Mouse (Mus musculus) lung, embryonic 15.5 days (tissue): ENCODE results near the gene Tk1. TPM values are rescaled to one million over a fixed set of nuclear protein-coding genes. Genes with fewer than 3 reads are reported as not detected.

Experiments used
- ATAC-seq: fragments of 200-750 bp; cut with Nextera tagmentation; 2 replicates; pipeline ENCODE4 v1.8.0; 2017; ENCODE audit warnings: moderate number of reproducible peaks, borderline replicate concordance; ENCODE audit not compliant: low FRiP score, low TSS enrichment; ENCODE audit errors: extremely low read depth
- H3K27ac ChIP-seq: fragments of 300-500 bp; sonication (generic); 2 replicates; pipeline ENCODE4 v1.5.1; 2015; ENCODE audit warnings: moderate library complexity, mild to moderate bottlenecking, inconsistent platforms
- H3K27me3 ChIP-seq: fragments of 300-500 bp; sonication (generic); 2 replicates; pipeline ENCODE4 v1.6.1; 2015; ENCODE audit warnings: inconsistent platforms
- H3K36me3 ChIP-seq: fragments of 300-500 bp; sonication (generic); 2 replicates; pipeline ENCODE4 v1.6.1; 2015; ENCODE audit warnings: inconsistent platforms
- H3K4me1 ChIP-seq: fragments of 300-500 bp; sonication (generic); 2 replicates; pipeline ENCODE4 v1.6.1; 2015; ENCODE audit warnings: inconsistent platforms
- H3K4me2 ChIP-seq: fragments of 300-500 bp; sonication (generic); 2 replicates; pipeline ENCODE4 v1.6.1; 2015; ENCODE audit warnings: inconsistent platforms, mild to moderate bottlenecking, moderate library complexity
- H3K4me3 ChIP-seq: fragments of 300-500 bp; sonication (generic); 2 replicates; pipeline ENCODE4 v1.5.1; 2015; ENCODE audit warnings: mild to moderate bottlenecking, inconsistent platforms
- H3K9ac ChIP-seq: fragments of 300-500 bp; sonication (generic); 2 replicates; pipeline ENCODE4 v1.6.1; 2015; ENCODE audit warnings: inconsistent platforms
- H3K9me3 ChIP-seq: fragments of 300-500 bp; sonication (generic); 2 replicates; pipeline ENCODE4 v1.6.1; 2016; ENCODE audit warnings: inconsistent platforms
- WGBS: fragments of 180-500 bp; shearing (Covaris S2); methylation state at CpG from one replicate; pipeline ENCODE4 v1.1.7; 2015; 5-methylcytosine and 5-hydroxymethylcytosine counted together
- polyA plus RNA-seq: library from polyadenylated mRNA; unstranded; fragments of >200 nt; fragmentation: Nextera tagmentation; extraction: Ambion mirVana; gene quantifications from 2 replicates; pipeline ENCODE4 v1.2.1, GENCODE M21; 2015

Gene Tk1
- polyA plus RNA-seq, 1 experiment from 2014 or later: 145 TPM

GRCm38 (mm10) chr11:117782705-117783034 lies 43.2 kb downstream of the Tk1 start:
- Histone ChIP-seq H3K27ac (peak overlapping the region; percentile 88), H3K36me3 (no peaks in the 10 kb centered on the region), H3K4me3 (peak overlapping the region; percentile 54), H3K9ac (peak overlapping the region; percentile 32; the same call in 1 of the 2 replicates), H3K4me2 (peak overlapping the region; percentile 98), H3K9me3 (no peaks in the 10 kb centered on the region), H3K4me1 (peaks cover 51% of the 10 kb centered on the region), H3K27me3 (no peaks in the 10 kb centered on the region)
- WGBS: 40% methylated on average over 9 of the region's 9 CpGs
- ATAC-seq: no peak

GRCm38 (mm10) chr11:117781993-117782704 lies 43.7 kb downstream of the Tk1 start, which contains the start of the genes Tmc8 and Tmc6:
TSS of gene Tmc8 (plus strand) at chr11:117782076.
TSS of gene Tmc6 (minus strand) at chr11:117782198.
- H3K4me1 ChIP-seq: peaks cover 56% of the 10 kb centered on the region

DNA sequence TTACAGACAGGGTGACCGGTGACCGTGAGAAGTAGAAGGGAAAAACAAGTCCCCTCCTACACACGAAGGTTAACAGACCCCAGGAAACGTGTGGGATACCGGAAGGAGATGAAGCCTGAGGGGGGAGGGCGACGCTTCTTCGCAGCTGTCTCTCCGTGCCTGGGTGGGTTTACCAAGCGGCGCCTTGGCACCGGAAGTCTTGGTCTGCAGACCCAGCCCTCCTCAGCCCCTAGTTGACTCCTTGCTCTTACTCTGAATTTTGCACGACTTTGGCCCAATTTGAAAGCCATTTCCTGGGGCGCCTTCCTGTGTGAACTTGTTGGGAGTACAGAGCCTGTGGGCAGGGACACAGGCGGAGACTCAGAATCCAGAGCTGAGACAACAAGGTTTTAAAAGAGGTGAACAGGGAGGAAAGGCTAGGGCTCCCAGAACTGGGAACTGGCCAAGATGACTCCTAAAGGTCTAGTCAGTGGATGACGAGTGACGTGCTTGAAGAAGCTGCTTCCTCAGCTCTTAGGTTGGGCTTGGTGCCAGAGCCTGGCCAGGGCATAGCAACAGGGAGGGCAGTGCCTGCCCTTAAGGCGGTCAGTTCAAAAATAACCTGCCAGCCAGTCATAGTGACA lies 44.6 kb downstream of the Tk1 start:
- Histone ChIP-seq H3K27me3 (no peaks in the 10 kb centered on the region), H3K9me3 (no peaks in the 10 kb centered on the region), H3K4me1 (peaks cover 56% of the 10 kb centered on the region), H3K36me3 (no peaks in the 10 kb centered on the region), H3K4me3 (peak overlapping the region; percentile 54), H3K4me2 (peak overlapping the region; percentile 98), H3K27ac (peak overlapping the region; percentile 88), H3K9ac (peak overlapping the region; percentile 24; the same call in 1 of the 2 replicates)
- 10% methylated on average over 18 of the region's 18 CpGs for WGBS
- no peak for ATAC-seq

More at GRCm38 (mm10) chr11:117781993-117782704, 43.7 kb downstream of the Tk1 start, which contains the start of the genes Tmc8 and Tmc6:
- H3K9me3 ChIP-seq: no peaks in the 10 kb centered on the region
- H3K4me3 ChIP-seq: peak within 1 kb of the TSS; percentile 54
- H3K4me2 ChIP-seq: peak within 1 kb of the TSS; percentile 98
- H3K27ac ChIP-seq: peak within 1 kb of the TSS; percentile 88
- peak; percentile 15; the same call in 1 of the 2 replicates for ATAC-seq
- H3K36me3 ChIP-seq: no peaks in the 10 kb centered on the region
- peak within 1 kb of the TSS; percentile 32; the same call in 1 of the 2 replicates for H3K9ac ChIP-seq
- no peaks in the 10 kb centered on the region for H3K27me3 ChIP-seq
- WGBS: 42% methylated on average over 24 of the region's 24 CpGs

DNA sequence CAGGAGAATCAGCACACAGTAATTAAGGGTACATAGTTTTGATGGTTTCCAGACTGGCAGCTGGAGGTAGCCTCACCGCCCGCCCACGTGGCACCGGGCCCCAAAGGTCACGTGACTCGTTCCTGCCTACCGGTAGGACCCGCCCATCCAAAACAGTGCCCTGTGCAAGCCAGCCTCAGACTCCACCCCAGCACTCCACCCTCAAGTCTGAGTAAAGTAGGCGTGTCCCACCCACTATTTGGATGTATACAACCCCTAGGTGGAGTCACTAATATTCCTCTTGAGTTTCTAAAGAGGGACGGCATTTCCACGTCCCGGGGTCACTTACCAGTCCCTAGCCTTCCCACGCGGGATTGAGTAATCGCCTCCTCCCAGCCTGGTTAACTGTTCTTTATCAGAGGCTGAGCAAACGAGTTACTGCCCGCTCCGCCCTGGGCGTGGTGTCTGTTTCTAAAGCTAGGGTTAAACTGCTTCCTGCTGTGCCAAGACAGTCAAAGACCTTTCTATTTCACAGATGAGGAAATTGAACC lies 45.2 kb downstream of the Tk1 start:
- H3K9ac ChIP-seq: peak overlapping the region; percentile 49
- 1% methylated on average over 19 of the region's 19 CpGs for WGBS
- H3K36me3 ChIP-seq: no peaks in the 10 kb centered on the region
- peak overlapping the region; percentile 98 for H3K4me2 ChIP-seq
- H3K4me1 ChIP-seq: peaks cover 56% of the 10 kb centered on the region
- peak; percentile 65 for ATAC-seq
- peak overlapping the region; percentile 54 for H3K4me3 ChIP-seq
- H3K27me3 ChIP-seq: no peaks in the 10 kb centered on the region
- peak overlapping the region; percentile 88 for H3K27ac ChIP-seq
- H3K9me3 ChIP-seq: no peaks in the 10 kb centered on the region

DNA sequence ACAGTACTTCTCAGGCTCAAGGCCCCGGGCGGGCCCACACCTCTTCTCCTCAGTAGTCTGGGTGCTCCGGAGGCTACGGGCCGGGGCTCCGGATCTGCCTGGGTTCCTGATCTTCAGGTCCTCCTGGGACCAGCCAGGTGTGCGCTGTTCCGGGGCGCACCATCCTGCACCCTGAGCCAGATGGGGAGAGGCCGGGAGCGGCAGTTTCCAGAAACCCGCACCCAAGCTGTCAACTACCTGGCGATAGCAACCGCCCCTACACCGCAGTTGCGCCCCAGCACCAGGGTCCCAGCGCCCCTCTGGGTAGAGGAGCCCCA lies 45.7 kb downstream of the Tk1 start:
- Histone ChIP-seq H3K4me3 (peak overlapping the region; percentile 54), H3K27ac (peak overlapping the region; percentile 88), H3K36me3 (no peaks in the 10 kb centered on the region), H3K4me1 (peaks cover 56% of the 10 kb centered on the region), H3K9ac (peak overlapping the region; percentile 49), H3K9me3 (no peaks in the 10 kb centered on the region), H3K4me2 (peak overlapping the region; percentile 98), H3K27me3 (no peaks in the 10 kb centered on the region)
- under 1% methylated on average over 17 of the region's 17 CpGs for WGBS
- ATAC-seq: no peak

DNA sequence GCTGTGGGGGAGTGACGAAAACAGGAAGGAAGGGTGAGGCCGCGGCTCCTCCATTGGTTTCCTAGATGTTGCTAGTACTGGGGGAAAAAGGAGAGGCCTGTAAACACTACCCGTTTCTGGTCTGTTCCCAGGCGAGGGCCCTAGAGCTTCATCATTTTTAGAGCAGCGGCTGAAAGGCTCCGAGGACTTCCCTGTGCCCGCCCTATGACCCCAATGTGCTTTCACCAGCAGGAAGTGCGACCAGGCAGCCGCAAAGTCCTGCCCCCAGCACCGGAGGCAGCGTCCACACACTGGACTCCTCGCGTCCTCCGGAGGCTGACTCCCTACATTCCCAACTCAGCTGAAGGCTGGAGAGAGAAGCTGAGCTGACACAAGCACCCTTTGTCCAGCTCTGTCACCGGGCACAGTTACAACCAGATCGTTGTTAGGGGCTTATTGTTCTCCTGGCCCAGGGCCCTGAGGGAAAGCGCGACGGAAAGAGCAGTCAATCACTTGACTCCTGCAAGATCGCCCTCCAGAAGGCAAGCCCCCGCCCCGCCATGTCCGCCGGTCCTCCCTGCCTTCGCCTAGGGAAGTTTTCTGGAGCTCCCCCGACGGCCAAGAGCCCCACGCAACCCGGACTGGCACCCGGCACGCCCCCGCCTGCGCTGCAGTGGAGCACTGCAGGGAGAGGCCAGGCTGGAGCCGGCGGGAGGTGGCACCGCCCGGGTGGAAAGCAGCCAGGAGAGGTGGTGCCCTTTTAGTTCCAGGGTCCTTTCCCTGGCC lies 46.3 kb downstream of the Tk1 start:
- Histone ChIP-seq H3K4me2 (peak overlapping the region; percentile 98), H3K27me3 (no peaks in the 10 kb centered on the region), H3K4me1 (peaks cover 56% of the 10 kb centered on the region), H3K4me3 (peak overlapping the region; percentile 54), H3K27ac (peak overlapping the region; percentile 88), H3K9me3 (no peaks in the 10 kb centered on the region), H3K9ac (peak overlapping the region; percentile 49), H3K36me3 (no peaks in the 10 kb centered on the region)
- peak; percentile 35 for ATAC-seq
- WGBS: 1% methylated on average over 38 of the region's 38 CpGs

DNA sequence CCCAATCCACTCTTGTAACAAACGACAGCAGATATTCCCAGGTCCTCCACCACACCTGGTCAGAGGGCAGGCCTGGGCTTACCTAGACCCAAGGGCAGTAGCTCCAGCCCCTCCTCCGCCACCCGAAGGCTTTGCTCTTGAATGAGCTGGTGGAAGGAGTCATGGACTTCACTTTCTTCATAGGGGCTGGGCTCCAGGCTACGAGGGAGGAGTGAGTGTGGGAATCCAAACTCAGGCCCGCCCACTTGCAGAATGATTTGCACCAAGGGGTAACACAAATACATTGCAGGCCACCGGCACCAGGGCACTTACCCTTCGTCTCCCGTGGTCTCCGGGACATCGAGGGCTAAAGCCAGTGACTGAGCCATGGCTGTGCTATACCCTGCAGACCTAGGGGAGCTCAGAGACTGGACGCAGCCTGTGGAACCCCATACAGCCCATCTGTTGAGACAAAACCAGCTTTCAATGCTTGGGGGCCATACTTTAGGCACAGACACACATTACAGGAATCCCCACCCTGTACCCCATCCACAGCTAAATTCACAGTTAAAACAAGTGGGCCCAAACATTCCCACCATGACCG lies 47.0 kb downstream of the Tk1 start:
- peak overlapping the region; percentile 88 for H3K27ac ChIP-seq
- no peaks in the 10 kb centered on the region for H3K9me3 ChIP-seq
- H3K36me3 ChIP-seq: no peaks in the 10 kb centered on the region
- H3K4me2 ChIP-seq: peak overlapping the region; percentile 98
- peaks cover 56% of the 10 kb centered on the region for H3K4me1 ChIP-seq
- 44% methylated on average over 12 of the region's 12 CpGs for WGBS
- H3K4me3 ChIP-seq: peak overlapping the region; percentile 54
- H3K9ac ChIP-seq: peak overlapping the region; percentile 49; the same call in 1 of the 2 replicates
- ATAC-seq: no peak
- no peaks in the 10 kb centered on the region for H3K27me3 ChIP-seq

DNA sequence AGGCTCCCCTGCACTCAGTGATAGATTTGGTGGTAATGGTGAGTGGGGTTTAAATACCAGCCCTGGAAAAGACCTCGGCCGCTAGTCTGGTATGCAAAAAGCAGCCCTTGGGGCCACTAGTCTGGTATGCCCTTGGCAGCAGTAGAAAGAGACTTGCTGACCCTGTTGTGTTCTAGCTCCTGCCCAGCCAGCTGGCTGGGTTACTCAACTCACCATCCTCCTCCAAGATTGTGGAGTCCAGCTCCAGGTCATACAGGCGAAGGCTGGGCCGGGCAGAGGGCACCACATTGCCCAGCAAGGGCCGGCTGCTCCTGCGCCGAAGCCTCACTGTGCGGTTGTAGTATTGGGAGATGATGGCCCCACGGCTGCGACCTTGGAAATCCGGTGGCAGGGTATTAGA lies 47.9 kb downstream of the Tk1 start:
- Histone ChIP-seq H3K4me1 (peaks cover 49% of the 10 kb centered on the region), H3K4me2 (no peak overlapping the region), H3K9me3 (no peaks in the 10 kb centered on the region), H3K27ac (0 out of 2 replicates have a peak overlapping the region, but pooled peaks have one; percentile 88), H3K9ac (no peak overlapping the region), H3K36me3 (no peaks in the 10 kb centered on the region), H3K4me3 (no peak overlapping the region), H3K27me3 (no peaks in the 10 kb centered on the region)
- 88% methylated on average over 11 of the region's 11 CpGs for WGBS
- ATAC-seq: no peak

GRCm38 (mm10) chr11:117777111-117777510 lies 48.8 kb downstream of the Tk1 start:
- Histone ChIP-seq H3K4me2 (no peak overlapping the region), H3K27me3 (no peaks in the 10 kb centered on the region), H3K27ac (no peak overlapping the region), H3K9ac (no peak overlapping the region), H3K36me3 (no peaks in the 10 kb centered on the region), H3K4me3 (no peak overlapping the region), H3K9me3 (no peaks in the 10 kb centered on the region), H3K4me1 (peaks cover 42% of the 10 kb centered on the region)
- no peak for ATAC-seq
- WGBS: 81% methylated on average over 5 of the region's 5 CpGs

- 90% methylated on average over 14 of the region's 14 CpGs for WGBS
- no peak for ATAC-seq
- H3K36me3 ChIP-seq: no peaks in the 10 kb centered on the region
Measured at GRCm38 (mm10) chr11:117776085-117776792, 49.7 kb downstream of the Tk1 start.

GRCm38 (mm10) chr11:117775540-117775939 lies 50.4 kb downstream of the Tk1 start:
- no peak for ATAC-seq
- Histone ChIP-seq H3K4me1 (peaks cover 26% of the 10 kb centered on the region), H3K9me3 (no peaks in the 10 kb centered on the region), H3K9ac (no peak overlapping the region), H3K4me3 (no peak overlapping the region), H3K4me2 (no peak overlapping the region), H3K27me3 (no peaks in the 10 kb centered on the region), H3K27ac (no peak overlapping the region), H3K36me3 (no peaks in the 10 kb centered on the region)
- WGBS: 89% methylated on average over 13 of the region's 13 CpGs

More at GRCm38 (mm10) chr11:117776085-117776792, 49.7 kb downstream of the Tk1 start:
- H3K27me3 ChIP-seq: no peaks in the 10 kb centered on the region
- no peak overlapping the region for H3K4me2 ChIP-seq
- H3K4me1 ChIP-seq: peaks cover 33% of the 10 kb centered on the region
- no peak overlapping the region for H3K4me3 ChIP-seq
- H3K9me3 ChIP-seq: no peaks in the 10 kb centered on the region
- no peak overlapping the region for H3K9ac ChIP-seq
- H3K27ac ChIP-seq: no peak overlapping the region
